Mouse (Mus musculus): ENCODE measurements around the gene Mark3.

DNA sequence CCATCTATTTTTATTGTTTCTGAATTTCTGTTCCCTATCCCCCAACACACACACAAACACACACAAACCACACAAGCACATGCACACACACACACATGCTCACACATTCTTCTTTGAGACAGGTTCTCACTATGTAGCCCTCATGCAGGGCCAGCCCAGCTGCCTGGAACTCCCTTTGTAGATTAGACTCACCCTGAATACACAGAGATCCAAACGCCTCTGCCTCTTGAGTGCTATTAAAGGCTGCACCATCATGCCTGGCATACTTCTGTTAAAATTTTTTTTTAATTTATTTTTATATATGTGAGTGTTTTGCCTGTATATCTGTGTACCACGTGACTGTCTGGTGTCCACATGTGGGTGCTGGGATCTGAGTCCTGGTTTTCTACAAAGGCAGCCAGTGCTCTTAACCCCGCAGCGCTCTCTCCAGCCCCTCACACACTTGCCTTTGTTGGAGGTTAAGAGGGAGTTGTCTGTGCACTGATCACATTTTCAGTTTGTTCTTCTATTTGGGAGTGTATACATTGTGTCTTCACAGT is 12.0 kb upstream of the Mark3 start:
- TF ChIP-seq CTCF (IDR thresholded peaks at IDR 0.05; ENCODE audit: borderline replicate concordance, insufficient read depth, low read length) (no peak), POLR2A (IDR thresholded peaks at IDR 0.05; ENCODE audit: low read depth, low read length) (no peak)

Measured in embryonic fibroblast, embryonic 13.5 days (primary cell).